Mouse (Mus musculus) cerebellum, adult 2 months (tissue): ENCODE measurements at regions not wholly inside any gene's neighbourhood (a gene's known extent, or its start where the extent isn't known, plus 50 kb on each side); places are given as distances from the start of the nearest gene placed in this dataset.

ENCODE experiments used
- DNase-seq, 2 experiments: peaks; one replicate each; pipeline ENCODE4 v3.0.0; 2021
- H3K27ac ChIP-seq: fragments of 200-500 bp; 2 replicates; pipeline ENCODE4 v1.5.1; 2012; ENCODE audit warnings: low read length, control low read depth, inconsistent platforms; ENCODE audit not compliant: insufficient read depth
- H3K27me3 ChIP-seq: fragments of 200-500 bp; 2 replicates; pipeline ENCODE4 v1.6.1; 2012; ENCODE audit warnings: inconsistent platforms, mild to moderate bottlenecking, low read length, moderate library complexity; ENCODE audit not compliant: control insufficient read depth, insufficient read depth
- H3K4me1 ChIP-seq: fragments of 200-500 bp; 2 replicates; pipeline ENCODE4 v1.6.1; 2011; ENCODE audit warnings: low read length; ENCODE audit not compliant: control insufficient read depth, insufficient read depth
- H3K4me3 ChIP-seq: fragments of 200-500 bp; replicated peaks from 2 replicates; pipeline ENCODE3; 2011; ENCODE audit warnings: mild to moderate bottlenecking, low read depth, low read length, control low read depth; ENCODE audit not compliant: insufficient read depth
- CTCF ChIP-seq: fragments of 200-500 bp; IDR thresholded peaks from 2 replicates; pipeline ENCODE4 v1.5.1; 2011; ENCODE audit warnings: low read depth, mild to moderate bottlenecking, control low read depth, low read length, moderate library complexity, borderline replicate concordance; ENCODE audit not compliant: insufficient read depth
- POLR2A ChIP-seq: fragments of 200-500 bp; IDR thresholded peaks from 2 replicates; pipeline ENCODE4 v1.6.1; 2011; ENCODE audit warnings: low read length, control low read depth, borderline replicate concordance; ENCODE audit not compliant: insufficient read depth
- WGBS: fragments of 180-500 bp; shearing (Covaris S2); methylation state at CpG from one replicate; pipeline ENCODE4 v1.1.7; 2018; 5-methylcytosine and 5-hydroxymethylcytosine counted together

- DNase-seq = no peak
- Histone ChIP-seq H3K4me1 (no peaks in the 10 kb centered on the region), H3K27ac (no peak overlapping the region), H3K27me3 (no peaks in the 10 kb centered on the region), H3K4me3 (no peak overlapping the region)
- whole genome bisulfite sequencing = 93% methylated on average over 2 of the region's 2 CpGs
- TF ChIP-seq POLR2A (no peak), CTCF (no peak)
These were observed 53.9 kb upstream of the Marcks start for GRCm38 (mm10) chr10:37192661-37193060.

GRCm38 (mm10) chr10:37190092-37190491, 51.4 kb upstream of the Marcks start:
- no peak overlapping the region for H3K27ac ChIP-seq
- H3K4me1 ChIP-seq = no peaks in the 10 kb centered on the region
- no peaks in the 10 kb centered on the region for H3K27me3 ChIP-seq
- no peak for TF ChIP-seq POLR2A
- TF ChIP-seq CTCF = no peak
- no peak for DNase-seq
- WGBS = 91% methylated on average over 6 of the region's 6 CpGs
- no peak overlapping the region for H3K4me3 ChIP-seq
